Mouse (Mus musculus) bone marrow macrophage, adult 2 months (primary cell): ENCODE measurements at regions not wholly inside any gene's neighbourhood (a gene's known extent, or its start where the extent isn't known, plus 50 kb on each side); places are given as distances from the start of the nearest gene placed in this dataset.
A peak's percentile ranks its signal among the peaks of the same experiment; 100 is the strongest.

Source experiments
- CTCF ChIP-seq: IDR thresholded peaks from 2 replicates; pipeline ENCODE4 v1.5.1; 2012; ENCODE audit warnings: low read depth, mild to moderate bottlenecking, low read length, moderate library complexity
- POLR2A ChIP-seq: IDR thresholded peaks from 2 replicates; pipeline ENCODE4 v1.6.1; 2012; ENCODE audit warnings: mild to moderate bottlenecking, low read depth, low read length, borderline replicate concordance

- no peak for TF ChIP-seq POLR2A
- TF ChIP-seq CTCF = 0 out of 2 replicates have a peak, but pooled peaks have one; percentile 22
Observed at GRCm38 (mm10) chr12:85531638-85532037, 57.9 kb downstream of the Fos start.
